Mouse (Mus musculus): ENCODE measurements around the gene Cd5. TPM values are rescaled to one million over a fixed set of nuclear protein-coding genes. Genes with fewer than 3 reads are reported as not detected.

Cd5 gene
- polyA plus RNA-seq, 1 experiment from 2014 or later, result 3.3 TPM

DNA sequence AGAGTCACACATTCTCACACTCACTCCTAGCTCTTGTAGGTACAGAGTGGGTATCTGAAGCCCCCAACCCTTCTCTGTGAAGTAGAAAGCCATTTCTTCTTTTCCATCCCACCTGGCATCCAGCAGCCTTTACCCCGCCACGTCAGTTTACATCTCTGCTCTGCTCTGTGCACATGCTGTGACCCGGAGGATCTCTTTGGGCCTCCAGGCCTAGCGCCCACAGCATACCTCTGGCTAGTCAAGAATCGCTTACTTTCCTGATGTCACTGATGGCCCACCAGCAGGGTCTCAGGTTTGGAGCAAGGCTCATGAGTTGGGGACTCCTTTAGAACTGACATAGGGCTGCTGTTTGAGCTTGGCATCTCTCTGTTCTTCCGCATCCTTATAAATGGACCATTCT lies 764 bp downstream of the Cd5 start:
- Histone ChIP-seq H3K4me1 (ENCODE audit: control insufficient read depth, insufficient read depth, low read length) (peaks cover 7% of the 10 kb centered on the region), H3K27ac (ENCODE audit: low read length) (no peak overlapping the region), H3K36me3 (ENCODE audit: control insufficient read depth, insufficient read depth, low read length) (no peaks in the 10 kb centered on the region), H3K4me2 (ENCODE audit: low read depth, low read length) (no peak overlapping the region), H3K9ac (ENCODE audit: low read length) (no peak overlapping the region), H3K27me3 (ENCODE audit: control insufficient read depth, insufficient read depth, low read length) (no peaks in the 10 kb centered on the region), H3K4me3 (replicated peaks; ENCODE audit: low read length) (no peak overlapping the region), H3K9me3 (replicated peaks; ENCODE audit: control insufficient read depth, low read length) (no peaks in the 10 kb centered on the region)
- 92% methylated on average over 6 of the region's 6 CpGs for WGBS
- no peak for ATAC-seq (ENCODE audit: insufficient read depth, low FRiP score)

- H3K9me3 ChIP-seq (replicated peaks; ENCODE audit: control insufficient read depth, low read length), result no peaks in the 10 kb centered on the region
These were observed 2.9 kb downstream of the Cd5 start for GRCm38 (mm10) chr19:10735861-10736260.

DNA sequence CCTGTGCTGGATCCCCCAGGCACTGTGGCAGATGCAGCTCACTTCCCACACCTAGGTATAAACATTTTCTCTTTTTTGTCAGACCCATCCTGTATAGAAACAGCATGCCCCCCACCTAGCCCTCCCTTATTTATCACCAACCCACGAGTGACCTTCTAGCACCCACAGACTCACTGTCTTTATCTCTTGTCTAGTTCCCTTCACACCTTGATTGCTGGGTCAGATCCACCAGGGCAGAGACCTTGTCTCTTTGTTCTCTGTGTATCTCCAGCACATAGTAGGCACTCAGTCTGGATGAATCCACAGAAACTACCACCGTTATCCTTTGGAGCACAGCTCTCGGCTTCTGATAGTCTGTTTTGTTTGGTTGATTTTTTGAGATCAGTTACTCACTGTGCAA lies 3.7 kb downstream of the Cd5 start:
- no peak overlapping the region for H3K9ac ChIP-seq (ENCODE audit: low read length)
- no peak overlapping the region for H3K27ac ChIP-seq (ENCODE audit: low read length)
- no peaks in the 10 kb centered on the region for H3K9me3 ChIP-seq (replicated peaks; ENCODE audit: control insufficient read depth, low read length)
- ATAC-seq (ENCODE audit: insufficient read depth, low FRiP score), result no peak
- H3K4me2 ChIP-seq (ENCODE audit: low read depth, low read length), result no peak overlapping the region
- no peaks in the 10 kb centered on the region for H3K4me1 ChIP-seq (ENCODE audit: control insufficient read depth, insufficient read depth, low read length)
- no peaks in the 10 kb centered on the region for H3K36me3 ChIP-seq (ENCODE audit: control insufficient read depth, insufficient read depth, low read length)
- WGBS, result 77% methylated on average over 3 of the region's 3 CpGs
- H3K27me3 ChIP-seq (ENCODE audit: control insufficient read depth, insufficient read depth, low read length), result no peaks in the 10 kb centered on the region
- no peak overlapping the region for H3K4me3 ChIP-seq (replicated peaks; ENCODE audit: low read length)

More at GRCm38 (mm10) chr19:10735861-10736260, 2.9 kb downstream of the Cd5 start:
- no peak for ATAC-seq (ENCODE audit: insufficient read depth, low FRiP score)
- Histone ChIP-seq H3K4me2 (ENCODE audit: low read depth, low read length) (no peak overlapping the region), H3K4me3 (replicated peaks; ENCODE audit: low read length) (no peak overlapping the region), H3K9ac (ENCODE audit: low read length) (no peak overlapping the region), H3K36me3 (ENCODE audit: control insufficient read depth, insufficient read depth, low read length) (no peaks in the 10 kb centered on the region), H3K4me1 (ENCODE audit: control insufficient read depth, insufficient read depth, low read length) (peaks cover 4% of the 10 kb centered on the region), H3K27ac (ENCODE audit: low read length) (no peak overlapping the region), H3K27me3 (ENCODE audit: control insufficient read depth, insufficient read depth, low read length) (no peaks in the 10 kb centered on the region)
- WGBS, result 90% methylated on average over 7 of the region's 7 CpGs

DNA sequence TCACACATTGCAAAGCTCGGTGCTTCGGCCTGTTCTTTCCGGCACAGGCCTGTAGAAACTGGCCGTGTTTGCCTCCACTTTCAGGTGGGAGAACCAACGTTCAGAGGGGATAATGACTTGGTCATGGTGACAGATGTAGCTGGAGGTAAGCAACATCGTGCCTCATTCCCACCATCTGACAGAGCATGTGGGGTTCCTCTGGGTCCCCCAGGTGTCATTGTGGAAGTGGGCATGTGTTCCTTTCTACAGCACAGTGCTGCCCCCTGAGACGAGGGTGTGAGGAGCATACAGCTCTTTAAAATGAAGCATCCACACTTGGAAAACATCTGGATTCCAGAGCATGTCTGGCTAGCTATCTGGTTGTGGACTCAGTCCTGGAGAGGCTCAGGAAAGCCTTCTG lies 4.2 kb downstream of the Cd5 start:
- Histone ChIP-seq H3K9ac (ENCODE audit: low read length) (no peak overlapping the region), H3K27ac (ENCODE audit: low read length) (no peak overlapping the region), H3K36me3 (ENCODE audit: control insufficient read depth, insufficient read depth, low read length) (no peaks in the 10 kb centered on the region), H3K4me2 (ENCODE audit: low read depth, low read length) (no peak overlapping the region), H3K4me1 (ENCODE audit: control insufficient read depth, insufficient read depth, low read length) (no peaks in the 10 kb centered on the region), H3K9me3 (replicated peaks; ENCODE audit: control insufficient read depth, low read length) (no peaks in the 10 kb centered on the region), H3K27me3 (ENCODE audit: control insufficient read depth, insufficient read depth, low read length) (no peaks in the 10 kb centered on the region), H3K4me3 (replicated peaks; ENCODE audit: low read length) (no peak overlapping the region)
- WGBS, result 83% methylated on average over 7 of the region's 7 CpGs
- no peak for ATAC-seq (ENCODE audit: insufficient read depth, low FRiP score)

DNA sequence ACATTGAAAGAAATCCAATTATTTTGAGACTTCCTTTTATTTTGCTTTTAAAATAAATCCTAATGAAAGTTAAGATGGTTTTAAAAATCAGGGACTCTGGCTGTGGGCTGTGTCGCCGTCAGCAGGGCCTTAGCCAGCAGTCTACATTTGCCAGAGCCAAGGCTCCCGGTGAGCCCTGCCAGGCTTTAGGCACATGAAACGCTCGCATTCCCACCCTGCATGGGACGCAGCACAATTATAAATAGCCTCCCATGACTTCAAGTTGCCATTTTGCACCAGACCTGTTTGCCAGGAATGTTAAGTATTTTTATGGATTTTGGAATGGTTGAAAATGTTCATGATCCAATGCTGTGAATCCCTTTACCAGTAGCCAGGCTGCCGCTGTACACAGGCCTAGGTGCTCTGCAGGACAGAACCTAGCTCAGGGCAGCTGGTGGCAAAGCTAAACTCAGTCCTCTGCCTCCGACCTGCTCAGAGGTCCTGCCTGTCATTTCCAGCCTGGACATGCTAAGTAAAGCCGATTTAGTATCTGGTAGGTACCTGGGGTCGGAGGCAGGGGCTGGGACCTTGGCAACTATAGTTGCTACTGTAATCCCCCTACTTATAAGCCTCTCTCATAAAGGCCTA lies 5.2 kb downstream of the Cd5 start:
- Histone ChIP-seq H3K4me3 (replicated peaks; ENCODE audit: low read length) (no peak overlapping the region), H3K4me2 (ENCODE audit: low read depth, low read length) (no peak overlapping the region), H3K36me3 (ENCODE audit: control insufficient read depth, insufficient read depth, low read length) (no peaks in the 10 kb centered on the region), H3K4me1 (ENCODE audit: control insufficient read depth, insufficient read depth, low read length) (no peaks in the 10 kb centered on the region), H3K27ac (ENCODE audit: low read length) (no peak overlapping the region), H3K27me3 (ENCODE audit: control insufficient read depth, insufficient read depth, low read length) (no peaks in the 10 kb centered on the region), H3K9ac (ENCODE audit: low read length) (no peak overlapping the region), H3K9me3 (replicated peaks; ENCODE audit: control insufficient read depth, low read length) (no peaks in the 10 kb centered on the region)
- no peak for ATAC-seq (ENCODE audit: insufficient read depth, low FRiP score)
- 77% methylated on average over 10 of the region's 10 CpGs for WGBS

GRCm38 (mm10) chr19:10732741-10733140 lies 6.1 kb downstream of the Cd5 start:
- Histone ChIP-seq H3K9me3 (replicated peaks; ENCODE audit: control insufficient read depth, low read length) (no peaks in the 10 kb centered on the region), H3K4me1 (ENCODE audit: control insufficient read depth, insufficient read depth, low read length) (no peaks in the 10 kb centered on the region), H3K9ac (ENCODE audit: low read length) (no peak overlapping the region), H3K36me3 (ENCODE audit: control insufficient read depth, insufficient read depth, low read length) (no peaks in the 10 kb centered on the region), H3K27me3 (ENCODE audit: control insufficient read depth, insufficient read depth, low read length) (no peaks in the 10 kb centered on the region), H3K4me3 (replicated peaks; ENCODE audit: low read length) (no peak overlapping the region), H3K4me2 (ENCODE audit: low read depth, low read length) (no peak overlapping the region), H3K27ac (ENCODE audit: low read length) (no peak overlapping the region)
- 92% methylated on average over 7 of the region's 7 CpGs for WGBS
- no peak for ATAC-seq (ENCODE audit: insufficient read depth, low FRiP score)

DNA sequence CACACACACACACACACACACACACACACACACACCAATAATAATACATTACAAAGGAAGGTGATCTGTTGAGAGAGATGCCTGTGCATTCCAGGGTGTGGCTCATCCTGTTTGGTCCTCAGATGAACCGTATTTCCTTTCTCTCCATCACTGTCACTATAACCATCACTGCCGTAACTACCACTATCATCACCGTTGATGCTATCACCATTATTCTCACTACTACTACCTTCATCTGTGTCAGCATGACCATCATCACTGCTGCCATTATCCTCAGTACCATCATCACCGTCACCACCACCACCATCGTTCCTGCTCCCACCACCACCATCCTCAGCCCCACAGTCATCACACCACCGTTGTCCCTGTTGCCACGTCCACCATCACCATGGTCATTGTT lies 6.8 kb downstream of the Cd5 start:
- H3K4me3 ChIP-seq (replicated peaks; ENCODE audit: low read length), result no peak overlapping the region
- H3K36me3 ChIP-seq (ENCODE audit: control insufficient read depth, insufficient read depth, low read length), result no peaks in the 10 kb centered on the region
- no peak overlapping the region for H3K9ac ChIP-seq (ENCODE audit: low read length)
- no peaks in the 10 kb centered on the region for H3K27me3 ChIP-seq (ENCODE audit: control insufficient read depth, insufficient read depth, low read length)
- ATAC-seq (ENCODE audit: insufficient read depth, low FRiP score), result no peak
- no peaks in the 10 kb centered on the region for H3K4me1 ChIP-seq (ENCODE audit: control insufficient read depth, insufficient read depth, low read length)
- no peaks in the 10 kb centered on the region for H3K9me3 ChIP-seq (replicated peaks; ENCODE audit: control insufficient read depth, low read length)
- no peak overlapping the region for H3K27ac ChIP-seq (ENCODE audit: low read length)
- WGBS, result 91% methylated on average over 7 of the region's 7 CpGs
- no peak overlapping the region for H3K4me2 ChIP-seq (ENCODE audit: low read depth, low read length)

DNA sequence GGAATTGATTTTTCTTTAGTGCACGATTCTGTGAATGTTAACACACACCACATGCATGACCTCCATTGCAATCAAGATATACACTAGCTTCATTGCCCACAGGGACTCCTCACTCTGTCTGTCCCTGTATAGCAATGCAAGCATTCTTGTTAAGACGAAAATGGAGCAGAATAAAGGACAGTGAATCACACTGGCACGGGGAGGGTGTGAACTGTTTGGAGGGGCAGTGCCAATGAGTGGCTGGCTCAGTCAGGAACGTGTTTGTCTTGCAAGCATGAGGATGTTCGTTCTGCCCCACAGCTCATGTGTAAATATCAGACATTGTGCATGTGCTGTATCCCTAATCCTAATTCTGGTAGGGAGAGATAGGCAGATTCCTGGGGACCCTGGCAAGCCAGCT lies 8.3 kb downstream of the Cd5 start:
- no peak overlapping the region for H3K4me3 ChIP-seq (replicated peaks; ENCODE audit: low read length)
- no peaks in the 10 kb centered on the region for H3K4me1 ChIP-seq (ENCODE audit: control insufficient read depth, insufficient read depth, low read length)
- no peak overlapping the region for H3K4me2 ChIP-seq (ENCODE audit: low read depth, low read length)
- no peaks in the 10 kb centered on the region for H3K36me3 ChIP-seq (ENCODE audit: control insufficient read depth, insufficient read depth, low read length)
- H3K9ac ChIP-seq (ENCODE audit: low read length), result no peak overlapping the region
- H3K9me3 ChIP-seq (replicated peaks; ENCODE audit: control insufficient read depth, low read length), result no peaks in the 10 kb centered on the region
- no peaks in the 10 kb centered on the region for H3K27me3 ChIP-seq (ENCODE audit: control insufficient read depth, insufficient read depth, low read length)
- WGBS, result 58% methylated on average over 5 of the region's 5 CpGs
- peak overlapping the region; percentile 88 for H3K27ac ChIP-seq (ENCODE audit: low read length)
- peak; percentile 54; the same call in 1 of the 2 replicates for ATAC-seq (ENCODE audit: insufficient read depth, low FRiP score)

DNA sequence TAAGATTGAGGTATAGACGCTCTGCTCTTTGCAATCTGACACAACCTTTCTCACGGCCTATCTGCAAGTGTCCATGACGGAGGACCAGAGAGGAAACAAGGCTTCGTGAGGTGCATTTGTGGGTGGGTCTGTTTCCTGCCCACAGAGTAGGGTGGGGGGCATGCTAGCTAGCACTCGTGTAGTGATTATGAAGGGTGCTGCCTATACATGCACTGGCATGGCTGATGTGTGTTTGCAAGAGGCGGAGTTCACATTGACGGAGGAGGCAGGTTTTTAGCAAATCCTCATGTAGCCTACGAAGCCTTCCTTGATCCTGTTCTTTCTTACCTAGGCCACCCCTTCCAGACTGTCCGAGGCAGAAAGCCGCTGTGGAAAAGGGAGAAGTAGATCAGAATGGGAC lies 8.9 kb downstream of the Cd5 start:
- 75% methylated on average over 10 of the region's 10 CpGs for WGBS
- no peak overlapping the region for H3K9ac ChIP-seq (ENCODE audit: low read length)
- H3K9me3 ChIP-seq (replicated peaks; ENCODE audit: control insufficient read depth, low read length), result no peaks in the 10 kb centered on the region
- peak overlapping the region; percentile 88 for H3K27ac ChIP-seq (ENCODE audit: low read length)
- H3K27me3 ChIP-seq (ENCODE audit: control insufficient read depth, insufficient read depth, low read length), result no peaks in the 10 kb centered on the region
- no peaks in the 10 kb centered on the region for H3K36me3 ChIP-seq (ENCODE audit: control insufficient read depth, insufficient read depth, low read length)
- H3K4me1 ChIP-seq (ENCODE audit: control insufficient read depth, insufficient read depth, low read length), result no peaks in the 10 kb centered on the region
- H3K4me2 ChIP-seq (ENCODE audit: low read depth, low read length), result no peak overlapping the region
- no peak overlapping the region for H3K4me3 ChIP-seq (replicated peaks; ENCODE audit: low read length)
- ATAC-seq (ENCODE audit: insufficient read depth, low FRiP score), result peak; percentile 51

Measured in stomach, embryonic 16.5 days (tissue).